Mouse (Mus musculus) megakaryocyte progenitor cell, adult 5-6 weeks (primary cell): ENCODE data around the gene Ephb1. TPM values are rescaled to one million over a fixed set of nuclear protein-coding genes. Genes with fewer than 3 reads are reported as not detected.

ENCODE experiments used
- ATAC-seq: replicated peaks from 2 replicates; pipeline ENCODE4 v1.8.0; 2016; ENCODE audit warnings: mild to moderate bottlenecking, moderate TSS enrichment, inconsistent platforms; ENCODE audit not compliant: poor library complexity
- total RNA-seq, 2 experiments: library from RNA; stranded (forward) in 1 of 2; stranded (reverse) in 1 of 2; fragments of 157-497, 149-512 nt in 1 of 2; fragments of 200-1000 nt in 1 of 2; gene quantifications; 2 replicates each; pipeline versions ENCODE4 v1.2.3 to v1.2.4; 2015 to 2017

The Ephb1 gene
- total RNA-seq (2015) = not detected in 2 replicates
- total RNA-seq (2017) = not detected in 2 replicates

- peak; percentile 93 for ATAC-seq
Observed at GRCm38 (mm10) chr9:102354561-102354973, at the start of gene Ephb1. Ephb1 (minus strand) TSS chr9:102354693.

GRCm38 (mm10) chr9:102403086-102404021, 48.9 kb upstream of the Ephb1 start:
- ATAC-seq = peak; percentile 69

- ATAC-seq = no peak
Observed at GRCm38 (mm10) chr9:102402671-102403070, 48.2 kb upstream of the Ephb1 start.

GRCm38 (mm10) chr9:102388266-102388665, 33.8 kb upstream of the Ephb1 start:
- ATAC-seq = no peak

GRCm38 (mm10) chr9:102386816-102387215, 32.3 kb upstream of the Ephb1 start:
- no peak for ATAC-seq

GRCm38 (mm10) chr9:102380235-102380634, 25.7 kb upstream of the Ephb1 start:
- ATAC-seq = no peak

GRCm38 (mm10) chr9:102374661-102375060, 20.2 kb upstream of the Ephb1 start:
- no peak for ATAC-seq

- no peak for ATAC-seq
Observed at GRCm38 (mm10) chr9:102373886-102374285, 19.4 kb upstream of the Ephb1 start.

- ATAC-seq = no peak
Observed at GRCm38 (mm10) chr9:102371936-102372335, 17.4 kb upstream of the Ephb1 start.

- no peak for ATAC-seq
Observed at GRCm38 (mm10) chr9:102371036-102371770, 16.7 kb upstream of the Ephb1 start.

GRCm38 (mm10) chr9:102370141-102370540, 15.6 kb upstream of the Ephb1 start:
- ATAC-seq = no peak

- ATAC-seq = no peak
Observed at GRCm38 (mm10) chr9:102369141-102369540, 14.6 kb upstream of the Ephb1 start.

GRCm38 (mm10) chr9:102367796-102368195, 13.3 kb upstream of the Ephb1 start:
- no peak for ATAC-seq

- ATAC-seq = no peak
Observed at GRCm38 (mm10) chr9:102365536-102365935, 11.0 kb upstream of the Ephb1 start.

GRCm38 (mm10) chr9:102359311-102359710, 4.8 kb upstream of the Ephb1 start:
- no peak for ATAC-seq

- no peak for ATAC-seq
Observed at GRCm38 (mm10) chr9:102358711-102359110, 4.2 kb upstream of the Ephb1 start.

- ATAC-seq = no peak
Observed at GRCm38 (mm10) chr9:102358011-102358410, 3.5 kb upstream of the Ephb1 start.

- ATAC-seq = no peak
Observed at GRCm38 (mm10) chr9:102356516-102356915, 2.0 kb upstream of the Ephb1 start.

- no peak for ATAC-seq
Observed at GRCm38 (mm10) chr9:102355726-102356125, 1.2 kb upstream of the Ephb1 start.

- ATAC-seq = no peak
Observed at GRCm38 (mm10) chr9:102353636-102354491, 629 bp downstream of the Ephb1 start.
